Mouse (Mus musculus) kidney, embryonic 16.5 days (tissue): ENCODE data around the gene Pla2g4f. TPM values are rescaled to one million over a fixed set of nuclear protein-coding genes. Genes with fewer than 3 reads are reported as not detected.

Experiments
- ATAC-seq: fragments of 200-750 bp; cut with Nextera tagmentation; 2 replicates; pipeline ENCODE4 v1.8.0; 2017; ENCODE audit warnings: moderate TSS enrichment; ENCODE audit not compliant: low FRiP score, low TSS enrichment
- H3K27ac ChIP-seq: fragments of 300-500 bp; sonication (generic); 2 replicates; pipeline ENCODE4 v1.5.1; 2014; ENCODE audit warnings: low read length
- H3K27me3 ChIP-seq: fragments of 300-500 bp; sonication (generic); 2 replicates; pipeline ENCODE4 v1.6.1; 2014; ENCODE audit warnings: low read length, control low read depth, mixed read lengths; ENCODE audit not compliant: insufficient read depth
- H3K36me3 ChIP-seq: fragments of 300-500 bp; sonication (generic); 2 replicates; pipeline ENCODE4 v1.6.1; 2014; ENCODE audit warnings: low read length, control low read depth, mixed read lengths; ENCODE audit not compliant: insufficient read depth
- H3K4me1 ChIP-seq: fragments of 300-500 bp; sonication (generic); 2 replicates; pipeline ENCODE4 v1.6.1; 2014; ENCODE audit warnings: low read length, control low read depth, mixed read lengths; ENCODE audit not compliant: insufficient read depth
- H3K4me2 ChIP-seq: fragments of 300-500 bp; sonication (generic); replicated peaks from 2 replicates; pipeline ENCODE4 v1.6.1; 2014; ENCODE audit warnings: low read depth, low read length
- H3K4me3 ChIP-seq: fragments of 300-500 bp; sonication (generic); 2 replicates; pipeline ENCODE4 v1.5.1; 2014; ENCODE audit warnings: mild to moderate bottlenecking, low read length
- H3K9ac ChIP-seq: fragments of 300-500 bp; sonication (generic); replicated peaks from 2 replicates; pipeline ENCODE4 v1.6.1; 2014; ENCODE audit warnings: low read length
- H3K9me3 ChIP-seq: fragments of 300-500 bp; sonication (generic); 2 replicates; pipeline ENCODE4 v1.6.1; 2016; ENCODE audit warnings: low read length, control low read depth
- WGBS: fragments of 180-500 bp; shearing (Covaris S2); extraction: QIAGEN DNeasy Blood & Tissue Kit; methylation state at CpG from one replicate; pipeline ENCODE4 v1.1.7; 2014; 5-methylcytosine and 5-hydroxymethylcytosine counted together
- polyA plus RNA-seq: library from polyadenylated mRNA; unstranded; fragments of >200 nt; fragmentation: Nextera tagmentation; extraction: Ambion mirVana; gene quantifications from 2 replicates; pipeline ENCODE4 v1.2.1, GENCODE M21; 2015

Pla2g4f gene
- polyA plus RNA-seq, 1 experiment from 2014 or later: 0.07 TPM

- no peaks in the 10 kb centered on the region for H3K9me3 ChIP-seq
- H3K4me1 ChIP-seq: no peaks in the 10 kb centered on the region
- no peak overlapping the region for H3K9ac ChIP-seq
- no peak overlapping the region for H3K4me3 ChIP-seq
- no peaks in the 10 kb centered on the region for H3K27me3 ChIP-seq
- ATAC-seq: no peak
- WGBS: 80% methylated on average over 7 of the region's 7 CpGs
- H3K36me3 ChIP-seq: peaks cover 8% of the 10 kb centered on the region; the same call in 1 of the 2 replicates
- H3K27ac ChIP-seq: no peak overlapping the region
- H3K4me2 ChIP-seq: no peak overlapping the region
Observed at GRCm38 (mm10) chr2:120312276-120312825, 1.6 kb downstream of the Pla2g4f start.

DNA sequence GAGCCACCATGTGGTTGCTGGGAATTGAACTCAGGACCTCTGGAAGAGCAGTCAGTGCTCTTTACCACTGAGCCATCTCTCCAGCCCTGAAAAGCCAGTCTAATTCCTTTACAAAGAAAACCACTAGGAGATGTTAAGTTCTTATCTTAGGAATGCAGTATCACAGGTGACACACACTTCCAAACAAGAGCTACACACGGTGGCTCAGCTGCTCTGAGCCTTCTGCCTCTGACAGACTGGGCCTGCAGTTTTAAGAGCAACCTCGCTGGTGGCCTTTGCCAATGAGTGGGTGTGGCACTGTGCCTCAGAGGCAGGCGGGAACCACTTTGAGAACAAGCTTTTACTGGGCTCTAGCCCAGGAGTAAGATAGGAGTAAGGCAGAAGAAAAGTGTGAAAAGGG, 9.9 kb downstream of the Pla2g4f start:
- H3K9me3 ChIP-seq: no peaks in the 10 kb centered on the region
- no peak overlapping the region for H3K4me3 ChIP-seq
- H3K27ac ChIP-seq: no peak overlapping the region
- H3K4me1 ChIP-seq: no peaks in the 10 kb centered on the region
- no peaks in the 10 kb centered on the region for H3K27me3 ChIP-seq
- ATAC-seq: no peak
- H3K36me3 ChIP-seq: no peaks in the 10 kb centered on the region
- H3K4me2 ChIP-seq: no peak overlapping the region
- 20% methylated on average over 3 of the region's 3 CpGs for WGBS
- H3K9ac ChIP-seq: no peak overlapping the region

DNA sequence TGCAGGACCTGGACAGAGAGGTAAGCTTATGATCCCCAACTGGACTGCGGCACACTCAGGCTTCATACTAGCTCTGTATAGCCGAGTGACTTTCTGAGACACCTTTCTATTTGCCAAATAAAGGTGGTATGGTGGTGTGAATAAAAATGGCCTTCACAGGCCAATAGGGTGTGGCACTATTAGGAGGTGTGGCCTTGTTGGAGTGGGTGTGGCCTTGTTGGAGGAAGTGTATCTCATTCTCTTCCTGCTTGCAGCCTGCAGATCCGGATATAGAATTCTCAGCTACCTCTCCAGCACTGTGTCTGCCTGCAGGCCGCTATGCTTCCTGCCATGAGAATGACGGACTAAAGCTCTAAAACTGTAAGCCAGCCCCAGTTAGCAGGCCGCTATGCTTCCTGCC, 12.9 kb downstream of the Pla2g4f start:
- Histone ChIP-seq H3K4me1 (no peaks in the 10 kb centered on the region), H3K4me2 (no peak overlapping the region), H3K27ac (no peak overlapping the region), H3K36me3 (no peaks in the 10 kb centered on the region), H3K4me3 (no peak overlapping the region), H3K27me3 (no peaks in the 10 kb centered on the region), H3K9ac (no peak overlapping the region), H3K9me3 (no peaks in the 10 kb centered on the region)
- ATAC-seq: no peak
- 95% methylated on average over 6 of the region's 6 CpGs for WGBS

DNA sequence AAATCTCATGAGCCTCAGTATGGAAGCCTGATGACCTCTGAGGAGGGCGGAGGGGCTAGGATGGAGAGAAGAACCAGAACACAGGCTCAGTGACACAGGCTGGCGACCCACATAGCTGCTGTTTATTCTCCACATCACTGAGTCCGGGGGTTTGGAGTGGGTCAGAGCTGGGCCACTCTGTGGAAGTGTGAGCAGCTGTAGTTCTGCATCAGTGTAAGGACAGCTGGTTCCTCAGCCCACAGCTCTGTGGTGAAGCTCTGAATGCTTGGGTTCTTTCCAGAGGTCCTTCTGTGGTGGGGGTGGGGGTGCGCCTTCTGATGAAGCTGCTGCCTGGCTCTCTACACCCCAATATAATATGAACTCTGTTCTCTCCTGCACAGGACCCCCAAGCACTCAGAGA, 14.1 kb downstream of the Pla2g4f start:
- Histone ChIP-seq H3K4me3 (no peak overlapping the region), H3K27me3 (no peaks in the 10 kb centered on the region), H3K9ac (no peak overlapping the region), H3K27ac (no peak overlapping the region), H3K9me3 (no peaks in the 10 kb centered on the region), H3K4me1 (no peaks in the 10 kb centered on the region), H3K36me3 (no peaks in the 10 kb centered on the region), H3K4me2 (no peak overlapping the region)
- ATAC-seq: no peak
- WGBS: 72% methylated on average over 4 of the region's 4 CpGs

DNA sequence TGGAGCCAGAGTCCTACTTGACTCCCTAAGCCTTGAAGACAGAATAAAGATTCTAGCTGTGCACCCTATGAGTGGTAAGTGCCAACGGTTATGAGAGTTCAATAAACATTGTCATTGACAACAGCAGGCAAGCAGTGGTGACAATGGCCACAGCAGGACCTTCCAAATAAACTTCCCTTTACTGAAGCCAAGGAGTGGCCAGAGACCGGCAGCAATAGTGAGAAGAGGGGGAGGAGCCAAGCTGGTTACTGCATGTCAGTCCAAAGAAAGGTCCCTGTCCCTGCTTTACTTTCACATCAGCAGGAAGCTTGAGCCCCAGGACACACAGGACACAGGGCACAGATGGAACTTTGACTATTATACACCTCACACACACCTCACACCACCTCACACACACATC, 17.8 kb downstream of the Pla2g4f start:
- Histone ChIP-seq H3K4me3 (no peak overlapping the region), H3K27ac (no peak overlapping the region), H3K4me2 (no peak overlapping the region), H3K9ac (no peak overlapping the region), H3K36me3 (no peaks in the 10 kb centered on the region), H3K27me3 (no peaks in the 10 kb centered on the region), H3K9me3 (no peaks in the 10 kb centered on the region), H3K4me1 (no peaks in the 10 kb centered on the region)
- 11% methylated on average over 2 of the region's 2 CpGs for WGBS
- ATAC-seq: no peak

GRCm38 (mm10) chr2:120291471-120292078, 22.4 kb downstream of the Pla2g4f start:
- Histone ChIP-seq H3K9ac (no peak overlapping the region), H3K4me1 (no peaks in the 10 kb centered on the region), H3K4me2 (no peak overlapping the region), H3K27ac (no peak overlapping the region), H3K27me3 (no peaks in the 10 kb centered on the region), H3K4me3 (no peak overlapping the region), H3K36me3 (no peaks in the 10 kb centered on the region), H3K9me3 (no peaks in the 10 kb centered on the region)
- WGBS: 80% methylated on average over 8 of the region's 9 CpGs
- no peak for ATAC-seq

- Histone ChIP-seq H3K27ac (no peak within 1 kb of the TSS), H3K27me3 (no peaks in the 10 kb centered on the region), H3K9me3 (no peaks in the 10 kb centered on the region), H3K9ac (no peak within 1 kb of the TSS), H3K4me1 (no peaks in the 10 kb centered on the region), H3K4me3 (no peak within 1 kb of the TSS), H3K4me2 (no peak within 1 kb of the TSS), H3K36me3 (no peaks in the 10 kb centered on the region)
- no peak for ATAC-seq
- 74% methylated on average over 5 of the region's 5 CpGs for WGBS
Observed at GRCm38 (mm10) chr2:120288995-120289394, 25.0 kb downstream of the Pla2g4f start, which contains the start of gene Pla2g4d. TSS of gene Pla2g4d (minus strand) at chr2:120289197.

DNA sequence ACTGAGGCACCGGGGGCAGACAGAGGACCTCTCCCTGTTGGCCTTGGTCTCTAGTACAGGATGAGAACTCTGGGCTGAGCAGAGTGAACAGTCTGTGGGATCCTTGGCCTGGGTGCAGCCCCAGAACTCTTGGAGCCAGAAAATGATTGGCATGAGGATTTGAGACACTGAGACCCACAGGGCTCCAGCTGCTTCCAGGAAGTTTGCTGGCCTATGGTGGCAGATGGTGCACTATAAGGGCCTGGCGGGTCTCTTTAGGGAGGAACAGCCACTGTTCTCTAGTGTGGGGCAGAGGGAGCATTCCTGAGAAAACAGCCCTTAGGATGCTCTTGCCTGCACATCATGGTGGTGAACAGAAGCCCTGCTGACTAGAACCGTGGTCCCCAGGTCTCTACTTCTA, 25.6 kb downstream of the Pla2g4f start:
- 95% methylated on average over 3 of the region's 3 CpGs for WGBS
- Histone ChIP-seq H3K4me1 (no peaks in the 10 kb centered on the region), H3K4me2 (no peak overlapping the region), H3K9me3 (no peaks in the 10 kb centered on the region), H3K9ac (no peak overlapping the region), H3K36me3 (no peaks in the 10 kb centered on the region), H3K27me3 (no peaks in the 10 kb centered on the region), H3K4me3 (no peak overlapping the region), H3K27ac (no peak overlapping the region)
- ATAC-seq: no peak

DNA sequence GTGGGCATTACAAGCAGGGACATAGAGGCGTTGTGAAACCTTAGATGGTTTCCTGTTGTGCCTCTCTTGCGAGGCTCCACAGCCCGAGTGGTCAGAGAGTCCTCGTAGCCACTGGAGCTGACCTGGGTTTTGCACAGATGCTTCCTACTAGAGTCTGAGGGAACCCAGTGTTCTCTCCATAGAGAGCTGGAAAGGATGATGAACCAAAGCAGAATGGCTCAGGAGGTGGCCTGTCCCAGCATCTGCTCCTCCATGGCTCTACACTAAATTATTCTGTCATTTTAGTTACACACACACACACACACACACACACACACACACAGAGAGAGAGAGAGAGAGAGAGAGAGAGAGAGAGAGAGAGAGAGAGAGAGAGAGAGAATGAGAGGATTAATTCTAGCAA, 28.3 kb downstream of the Pla2g4f start:
- 44% methylated on average over 4 of the region's 4 CpGs for WGBS
- no peaks in the 10 kb centered on the region for H3K27me3 ChIP-seq
- H3K9ac ChIP-seq: no peak overlapping the region
- H3K36me3 ChIP-seq: no peaks in the 10 kb centered on the region
- H3K4me3 ChIP-seq: no peak overlapping the region
- H3K9me3 ChIP-seq: no peaks in the 10 kb centered on the region
- no peak for ATAC-seq
- H3K4me1 ChIP-seq: no peaks in the 10 kb centered on the region
- H3K27ac ChIP-seq: no peak overlapping the region
- H3K4me2 ChIP-seq: no peak overlapping the region

GRCm38 (mm10) chr2:120284705-120285104, 29.3 kb downstream of the Pla2g4f start:
- no peak overlapping the region for H3K9ac ChIP-seq
- H3K9me3 ChIP-seq: no peaks in the 10 kb centered on the region
- no peak overlapping the region for H3K4me3 ChIP-seq
- H3K27me3 ChIP-seq: no peaks in the 10 kb centered on the region
- H3K27ac ChIP-seq: no peak overlapping the region
- ATAC-seq: no peak
- no peak overlapping the region for H3K4me2 ChIP-seq
- no peaks in the 10 kb centered on the region for H3K36me3 ChIP-seq
- no peaks in the 10 kb centered on the region for H3K4me1 ChIP-seq
